8 mouse cellular contexts compared by ENCODE assay signal in genomic region chr5:44165854-44166253, GRCm38 (mm10).
A peak's percentile ranks its signal among the peaks of the same experiment; 100 is the strongest.
DNase-seq lines count a peak whose midpoint lies in the region; ATAC-seq and TF ChIP-seq lines count a peak whose summit lies in the region.

No protein-coding gene starts in this region.

- H3K27ac ChIP-seq in kidney, embryonic 16.5 days (ENCODE audit: low read length) = no peak overlapping the region
- no peak overlapping the region for H3K27ac ChIP-seq in bone marrow macrophage, adult 2 months (ENCODE audit: insufficient read depth, low read depth, low read length)
- H3K27ac ChIP-seq in intestine, postnatal 0 days (ENCODE audit: low read depth, low read length) = no peak overlapping the region
- no peak overlapping the region for H3K27ac ChIP-seq in small intestine, adult 2 months (ENCODE audit: insufficient read depth, low read depth, low read length)
- H3K27ac ChIP-seq in heart, embryonic 12.5 days (ENCODE audit: poor library complexity, severe bottlenecking) = no peak overlapping the region

- no peak for TF ChIP-seq POLR2A in bone marrow macrophage, adult 2 months (IDR thresholded peaks at IDR 0.05; ENCODE audit: borderline replicate concordance, low read depth, low read length)
- TF ChIP-seq POLR2A in small intestine, adult 2 months (IDR thresholded peaks at IDR 0.05; ENCODE audit: low read depth, low read length) = no peak

- TF ChIP-seq CTCF in bone marrow macrophage, adult 2 months (IDR thresholded peaks at IDR 0.05; ENCODE audit: low read depth, low read length) = 0 out of 2 replicates have a peak, but pooled peaks have one; percentile 35
- TF ChIP-seq CTCF in intestine, postnatal 0 days (IDR thresholded peaks at IDR 0.05; ENCODE audit: low read depth) = peak; percentile 69
- peak; percentile 52; the same call in 1 of the 2 replicates for TF ChIP-seq CTCF in small intestine, adult 2 months (IDR thresholded peaks at IDR 0.05; ENCODE audit: extremely low read depth, insufficient read length, insufficient replicate concordance, low read depth, low read length)

- H3K4me1 ChIP-seq in kidney, embryonic 16.5 days (ENCODE audit: insufficient read depth, low read length) = no peaks in the 10 kb centered on the region
- peaks cover 6% of the 10 kb centered on the region for H3K4me1 ChIP-seq in bone marrow macrophage, adult 2 months (ENCODE audit: control insufficient read depth, insufficient read depth, low read length)
- no peaks in the 10 kb centered on the region for H3K4me1 ChIP-seq in intestine, postnatal 0 days (replicated peaks; ENCODE audit: control insufficient read depth, insufficient read depth, low read length)
- no peaks in the 10 kb centered on the region for H3K4me1 ChIP-seq in small intestine, adult 2 months (ENCODE audit: control insufficient read depth, insufficient read depth, insufficient read length, low read length)
- H3K4me1 ChIP-seq in heart, embryonic 12.5 days (replicated peaks) = 0 out of 2 replicates have a peak, but pooled peaks cover 3% of the 10 kb centered on the region

- peak; percentile 33 for DNase-seq in kidney, adult 9 months
- DNase-seq in ES-CJ7 (ENCODE audit: low read depth, low spot score) = peak; percentile 39

- H3K9ac ChIP-seq in kidney, embryonic 16.5 days (replicated peaks; ENCODE audit: low read length) = no peak overlapping the region
- H3K9ac ChIP-seq in intestine, postnatal 0 days (ENCODE audit: low read depth, low read length) = no peak overlapping the region
- H3K9ac ChIP-seq in heart, embryonic 12.5 days = no peak overlapping the region

- no peak for ATAC-seq in kidney, embryonic 16.5 days (ENCODE audit: low FRiP score, low TSS enrichment)
- no peak for ATAC-seq in intestine, postnatal 0 days
- no peak for ATAC-seq in inflammation-experienced regulatory T-cells, adult 6 months
- no peak for ATAC-seq in heart, embryonic 12.5 days (ENCODE audit: insufficient number of reproducible peaks, low FRiP score)

- no peaks in the 10 kb centered on the region for H3K36me3 ChIP-seq in kidney, embryonic 16.5 days (ENCODE audit: insufficient read depth, low read length)
- no peaks in the 10 kb centered on the region for H3K36me3 ChIP-seq in intestine, postnatal 0 days (ENCODE audit: control insufficient read depth, insufficient read depth)
- H3K36me3 ChIP-seq in small intestine, adult 2 months (ENCODE audit: control insufficient read depth, insufficient read depth, low read length) = 0 out of 2 replicates have a peak, but pooled peaks cover under 1% of the 10 kb centered on the region
- no peaks in the 10 kb centered on the region for H3K36me3 ChIP-seq in heart, embryonic 12.5 days

- H3K9me3 ChIP-seq in kidney, embryonic 16.5 days (ENCODE audit: low read length) = no peaks in the 10 kb centered on the region
- no peaks in the 10 kb centered on the region for H3K9me3 ChIP-seq in intestine, postnatal 0 days (ENCODE audit: control insufficient read depth)
- no peaks in the 10 kb centered on the region for H3K9me3 ChIP-seq in heart, embryonic 12.5 days (replicated peaks)

- WGBS in kidney, embryonic 16.5 days = 21% methylated on average over 2 of the region's 2 CpGs
- 45% methylated on average over 2 of the region's 2 CpGs for WGBS in intestine, postnatal 0 days
- 44% methylated on average over 2 of the region's 2 CpGs for WGBS in small intestine, adult 2 months
- 35% methylated on average over 2 of the region's 2 CpGs for WGBS in heart, embryonic 12.5 days

- H3K4me2 ChIP-seq in kidney, embryonic 16.5 days (replicated peaks; ENCODE audit: low read depth, low read length) = no peak overlapping the region
- no peak overlapping the region for H3K4me2 ChIP-seq in intestine, postnatal 0 days (replicated peaks; ENCODE audit: low read depth)
- H3K4me2 ChIP-seq in heart, embryonic 12.5 days = no peak overlapping the region

- H3K27me3 ChIP-seq in kidney, embryonic 16.5 days (ENCODE audit: insufficient read depth, low read length) = no peaks in the 10 kb centered on the region
- no peaks in the 10 kb centered on the region for H3K27me3 ChIP-seq in intestine, postnatal 0 days (replicated peaks; ENCODE audit: control insufficient read depth, insufficient read depth, low read length)
- H3K27me3 ChIP-seq in small intestine, adult 2 months (ENCODE audit: control insufficient read depth, insufficient read depth, low read length) = no peaks in the 10 kb centered on the region
- H3K27me3 ChIP-seq in heart, embryonic 12.5 days (replicated peaks) = no peaks in the 10 kb centered on the region

- H3K4me3 ChIP-seq in kidney, embryonic 16.5 days (ENCODE audit: low read length) = no peak overlapping the region
- H3K4me3 ChIP-seq in bone marrow macrophage, adult 2 months (ENCODE audit: insufficient read depth, low read length) = no peak overlapping the region
- H3K4me3 ChIP-seq in intestine, postnatal 0 days (ENCODE audit: low read depth, low read length) = no peak overlapping the region
- no peak overlapping the region for H3K4me3 ChIP-seq in small intestine, adult 2 months (ENCODE audit: low read depth, low read length)
- no peak overlapping the region for H3K4me3 ChIP-seq in heart, embryonic 12.5 days
